Mouse (Mus musculus): Measurements from ENCODE around the gene Bik. TPM values are rescaled to one million over a fixed set of nuclear protein-coding genes. Genes with fewer than 3 reads are reported as not detected.
"Not testable (repeated sequence)": the region's sequence is repeated elsewhere in the genome, so short reads cannot be mapped to it uniquely, and the experiment has no call there.

Gene Bik
- polyA plus RNA-seq, 1 experiment from 2014 or later: 2.2 TPM

DNA sequence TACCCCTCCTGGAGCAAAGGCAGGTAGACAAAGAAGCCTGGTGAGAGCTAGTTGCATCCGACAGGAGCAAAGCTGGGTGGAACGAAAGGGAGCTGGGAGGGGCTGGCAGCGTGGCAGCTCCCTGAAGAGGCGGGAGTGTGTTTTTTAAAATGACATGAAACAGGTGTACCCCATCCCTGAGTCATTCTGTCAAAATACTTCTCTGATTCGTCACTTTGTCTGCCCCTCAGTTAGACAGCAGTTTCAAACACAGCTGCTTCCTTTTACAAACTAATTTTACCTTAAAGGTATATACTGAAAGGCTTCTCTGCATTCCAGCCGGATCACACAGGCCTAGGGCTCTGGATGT is 32.1 kb upstream of the Bik start:
- no peaks in the 10 kb centered on the region for H3K27me3 ChIP-seq (replicated peaks)
- no peak overlapping the region for H3K9ac ChIP-seq
- H3K4me3 ChIP-seq: no peak overlapping the region
- ATAC-seq: no peak
- H3K36me3 ChIP-seq: peaks cover 19% of the 10 kb centered on the region
- no peaks in the 10 kb centered on the region for H3K9me3 ChIP-seq (replicated peaks)
- 69% methylated on average over 6 of the region's 6 CpGs for WGBS (ENCODE audit: insufficient replicate concordance)
- peaks cover 25% of the 10 kb centered on the region for H3K4me1 ChIP-seq
- no peak overlapping the region for H3K27ac ChIP-seq
- no peak overlapping the region for H3K4me2 ChIP-seq

- WGBS (ENCODE audit: insufficient replicate concordance): 59% methylated on average over 3 of the region's 3 CpGs
- Histone ChIP-seq H3K27me3 (replicated peaks) (no peaks in the 10 kb centered on the region), H3K4me2 (no peak overlapping the region), H3K4me3 (no peak overlapping the region), H3K9me3 (replicated peaks) (no peaks in the 10 kb centered on the region), H3K36me3 (peaks cover 19% of the 10 kb centered on the region), H3K4me1 (peaks cover 25% of the 10 kb centered on the region), H3K27ac (peak overlapping the region; percentile 43; the same call in 1 of the 2 replicates), H3K9ac (no peak overlapping the region)
- no peak for ATAC-seq
Measured at GRCm38 (mm10) chr15:83495195-83495594, 31.5 kb upstream of the Bik start.

GRCm38 (mm10) chr15:83495787-83496367 is 30.8 kb upstream of the Bik start:
- Histone ChIP-seq H3K4me3 (peak overlapping the region; percentile 42), H3K27ac (peak overlapping the region; percentile 60), H3K9me3 (replicated peaks) (no peaks in the 10 kb centered on the region), H3K4me1 (peaks cover 25% of the 10 kb centered on the region), H3K36me3 (peaks cover 19% of the 10 kb centered on the region), H3K27me3 (replicated peaks) (no peaks in the 10 kb centered on the region), H3K9ac (peak overlapping the region; percentile 49), H3K4me2 (peak overlapping the region; percentile 60)
- ATAC-seq: peak; percentile 79
- WGBS (ENCODE audit: insufficient replicate concordance): 51% methylated on average over 22 of the region's 22 CpGs

DNA sequence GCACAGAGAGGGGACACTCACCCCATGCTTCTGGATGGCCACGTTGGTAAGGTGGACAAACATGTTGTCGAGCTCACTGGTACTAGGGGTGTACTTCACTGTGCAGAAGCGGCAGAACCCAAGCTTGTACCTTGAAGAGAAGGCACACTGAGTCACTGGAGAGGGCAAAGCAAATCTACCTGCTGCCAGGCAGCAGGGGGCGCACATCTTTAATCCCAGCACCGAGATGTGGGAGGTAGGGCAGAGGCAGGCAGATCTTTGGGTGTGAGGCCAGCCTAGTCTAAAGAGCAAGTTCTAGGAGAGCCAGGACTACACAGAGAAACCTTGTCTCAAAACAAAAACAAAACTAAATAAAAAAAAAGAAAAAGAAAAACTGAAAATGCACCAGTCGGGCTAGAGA is 29.4 kb upstream of the Bik start:
- Histone ChIP-seq H3K36me3 (peaks cover 19% of the 10 kb centered on the region), H3K9me3 (replicated peaks) (no peaks in the 10 kb centered on the region), H3K9ac (no peak overlapping the region), H3K4me1 (peaks cover 25% of the 10 kb centered on the region), H3K27ac (no peak overlapping the region), H3K4me3 (no peak overlapping the region), H3K27me3 (replicated peaks) (no peaks in the 10 kb centered on the region), H3K4me2 (no peak overlapping the region)
- WGBS (ENCODE audit: insufficient replicate concordance): 80% methylated on average over 6 of the region's 6 CpGs
- ATAC-seq: no peak

DNA sequence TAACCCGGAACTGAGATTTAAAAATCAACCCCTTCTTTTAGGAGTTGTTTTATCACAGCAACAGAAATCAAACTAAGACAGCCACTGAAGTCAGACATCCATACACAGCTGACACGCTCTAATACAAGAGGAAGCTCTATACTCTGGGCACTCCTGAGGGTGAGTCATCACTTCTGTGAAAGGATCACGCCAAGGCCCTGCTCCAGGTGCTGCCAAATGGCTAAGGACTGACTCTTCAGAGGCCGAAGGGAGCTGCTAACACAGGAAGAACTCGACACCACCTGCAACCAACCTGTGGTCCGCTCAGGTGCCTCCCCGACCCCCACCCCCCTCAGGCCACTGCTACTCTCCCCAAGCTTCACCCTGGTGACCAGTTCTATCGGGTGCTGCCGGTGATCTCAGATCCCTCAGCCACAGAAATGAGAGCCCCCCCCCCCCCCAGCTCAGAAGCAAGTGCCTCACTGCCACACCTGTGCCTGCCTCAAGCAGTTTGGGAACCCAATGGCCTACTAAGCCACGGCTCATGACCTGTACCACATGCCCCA is 27.4 kb upstream of the Bik start:
- peaks cover 23% of the 10 kb centered on the region for H3K4me1 ChIP-seq
- H3K9ac ChIP-seq: no peak overlapping the region

GRCm38 (mm10) chr15:83500352-83500751 is 26.3 kb upstream of the Bik start:
- H3K4me1 ChIP-seq: peaks cover 12% of the 10 kb centered on the region
- 41% methylated on average over 3 of the region's 3 CpGs for WGBS (ENCODE audit: insufficient replicate concordance)
- H3K4me3 ChIP-seq: no peak overlapping the region
- H3K27me3 ChIP-seq (replicated peaks): no peaks in the 10 kb centered on the region
- peaks cover 19% of the 10 kb centered on the region for H3K36me3 ChIP-seq
- no peak overlapping the region for H3K27ac ChIP-seq
- no peak overlapping the region for H3K9ac ChIP-seq
- no peaks in the 10 kb centered on the region for H3K9me3 ChIP-seq (replicated peaks)
- H3K4me2 ChIP-seq: no peak overlapping the region
- no peak for ATAC-seq

More for the DNA sequence above, 27.4 kb upstream of the Bik start:
- 75% methylated on average over 10 of the region's 10 CpGs for WGBS (ENCODE audit: insufficient replicate concordance)
- ATAC-seq: no peak
- Histone ChIP-seq H3K27ac (no peak overlapping the region), H3K4me3 (no peak overlapping the region), H3K36me3 (peaks cover 19% of the 10 kb centered on the region), H3K27me3 (replicated peaks) (no peaks in the 10 kb centered on the region), H3K9me3 (replicated peaks) (no peaks in the 10 kb centered on the region), H3K4me2 (no peak overlapping the region)

DNA sequence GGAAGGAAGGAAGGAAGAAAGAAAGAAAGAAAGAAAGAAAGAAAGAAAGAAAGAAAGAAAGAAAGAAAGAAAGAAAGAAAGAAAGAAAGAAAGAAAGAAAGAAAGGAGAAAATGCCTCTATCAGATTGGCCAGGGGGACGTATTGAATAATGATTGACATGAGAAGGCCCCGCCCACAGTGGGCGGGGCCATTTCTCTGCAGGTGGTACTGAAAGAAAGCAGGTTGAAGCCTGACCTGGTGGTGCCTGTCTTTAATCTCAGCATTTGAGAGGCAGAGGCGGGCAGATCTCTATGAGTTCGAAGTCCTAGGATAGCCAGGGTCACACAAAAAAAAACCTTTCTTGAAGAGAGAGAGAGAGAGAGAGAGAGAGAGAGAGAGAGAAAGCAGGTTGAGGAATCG is 25.2 kb upstream of the Bik start:
- peaks cover 17% of the 10 kb centered on the region for H3K36me3 ChIP-seq
- H3K27me3 ChIP-seq (replicated peaks); ATAC-seq; H3K27ac ChIP-seq; H3K9ac ChIP-seq; H3K9me3 ChIP-seq (replicated peaks); H3K4me1 ChIP-seq; H3K4me3 ChIP-seq; H3K4me2 ChIP-seq: not testable (repeated sequence)
- 42% methylated on average over 6 of the region's 6 CpGs for WGBS (ENCODE audit: insufficient replicate concordance)

DNA sequence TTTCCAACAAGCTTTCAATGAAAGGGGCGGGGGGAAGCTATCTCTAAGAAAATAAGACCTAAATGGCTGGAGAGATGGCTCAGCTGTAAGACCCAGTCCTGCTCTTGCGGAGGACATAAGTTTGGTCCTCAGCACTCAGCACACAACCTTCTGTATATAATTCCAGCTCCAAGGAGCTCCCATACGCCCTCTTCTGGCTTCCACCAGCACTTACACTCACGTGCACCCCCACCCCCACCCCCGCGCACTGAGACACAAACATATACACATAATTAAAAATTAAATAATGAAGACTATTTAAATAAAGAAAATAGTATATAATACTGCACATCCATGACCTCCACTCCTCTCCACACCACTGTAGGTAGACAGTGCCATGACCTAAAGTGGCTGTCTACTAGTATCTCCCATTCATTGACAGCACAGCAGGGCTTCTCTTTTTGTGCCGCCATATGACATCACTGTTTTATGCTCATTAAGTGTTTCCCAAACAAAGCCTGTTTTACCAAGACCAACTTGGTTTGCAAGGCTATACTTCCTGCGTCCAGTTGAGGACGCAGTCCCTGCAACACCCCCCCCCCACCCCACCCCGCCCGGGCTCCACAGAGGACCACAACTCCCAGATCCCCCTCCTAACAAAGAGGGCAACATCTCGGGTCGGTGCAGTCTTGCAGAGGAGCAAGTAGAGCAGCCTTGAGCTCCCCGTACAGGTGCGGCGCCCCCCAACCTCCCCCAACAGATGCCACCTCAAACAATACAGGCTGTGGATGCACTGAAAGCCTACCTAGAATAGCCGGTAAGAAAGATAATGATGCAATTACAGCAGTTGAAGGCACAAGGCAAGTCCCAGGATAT is 16.5 kb upstream of the Bik start:
- Histone ChIP-seq H3K9ac (peak overlapping the region; percentile 70), H3K36me3 (no peaks in the 10 kb centered on the region), H3K4me1 (peaks cover 14% of the 10 kb centered on the region), H3K27ac (no peak overlapping the region; the same call in 1 of the 2 replicates), H3K27me3 (replicated peaks) (peaks cover 25% of the 10 kb centered on the region; the same call in 1 of the 2 replicates), H3K9me3 (replicated peaks) (no peaks in the 10 kb centered on the region), H3K4me3 (peak overlapping the region; percentile 61), H3K4me2 (peak overlapping the region; percentile 92)
- 24% methylated on average over 17 of the region's 17 CpGs for WGBS (ENCODE audit: insufficient replicate concordance)
- peak; percentile 54 for ATAC-seq

DNA sequence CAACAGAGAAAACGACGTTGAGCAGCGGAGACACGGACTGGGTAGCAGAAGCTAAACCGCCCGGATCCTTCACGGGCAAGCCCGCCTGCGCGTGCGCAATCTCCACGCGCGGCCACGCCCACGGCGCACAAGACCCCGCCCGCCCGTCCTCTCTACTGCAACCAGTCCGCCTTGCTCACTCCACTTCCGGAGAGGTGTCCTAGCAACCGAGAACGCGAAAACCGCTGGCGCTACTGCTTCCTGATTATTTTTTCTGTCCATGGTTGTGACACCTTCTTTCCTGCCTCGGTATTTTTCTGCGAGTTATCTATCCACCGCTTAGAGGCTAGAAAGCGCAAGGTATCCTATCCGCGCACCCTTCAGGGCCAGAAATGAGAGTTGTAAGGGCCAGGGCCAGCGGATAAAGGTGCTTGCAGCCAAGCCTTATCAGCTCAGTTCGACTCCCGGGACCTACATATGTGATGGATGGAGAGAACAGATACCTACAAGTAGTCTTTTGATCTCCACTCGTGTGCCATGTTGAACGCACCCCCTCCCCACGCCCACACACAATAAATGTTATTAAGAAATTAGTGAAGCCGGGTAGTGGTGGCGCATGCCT is 15.8 kb upstream of the Bik start, which contains the start of gene Ttll1:
TSS of gene Ttll1 (minus strand) at position 89 of the 601 bp plus-strand sequence.
- H3K4me1 ChIP-seq: peaks cover 14% of the 10 kb centered on the region
- peak within 1 kb of the TSS; percentile 70 for H3K9ac ChIP-seq
- no peaks in the 10 kb centered on the region for H3K36me3 ChIP-seq
- H3K27ac ChIP-seq: no peak within 1 kb of the TSS; the same call in 1 of the 2 replicates
- H3K4me2 ChIP-seq: peak within 1 kb of the TSS; percentile 92
- no peaks in the 10 kb centered on the region for H3K9me3 ChIP-seq (replicated peaks)
- 7% methylated on average over 41 of the region's 41 CpGs for WGBS (ENCODE audit: insufficient replicate concordance)
- ATAC-seq: peak; percentile 92
- H3K27me3 ChIP-seq (replicated peaks): peaks cover 25% of the 10 kb centered on the region; the same call in 1 of the 2 replicates
- peak within 1 kb of the TSS; percentile 61 for H3K4me3 ChIP-seq

DNA sequence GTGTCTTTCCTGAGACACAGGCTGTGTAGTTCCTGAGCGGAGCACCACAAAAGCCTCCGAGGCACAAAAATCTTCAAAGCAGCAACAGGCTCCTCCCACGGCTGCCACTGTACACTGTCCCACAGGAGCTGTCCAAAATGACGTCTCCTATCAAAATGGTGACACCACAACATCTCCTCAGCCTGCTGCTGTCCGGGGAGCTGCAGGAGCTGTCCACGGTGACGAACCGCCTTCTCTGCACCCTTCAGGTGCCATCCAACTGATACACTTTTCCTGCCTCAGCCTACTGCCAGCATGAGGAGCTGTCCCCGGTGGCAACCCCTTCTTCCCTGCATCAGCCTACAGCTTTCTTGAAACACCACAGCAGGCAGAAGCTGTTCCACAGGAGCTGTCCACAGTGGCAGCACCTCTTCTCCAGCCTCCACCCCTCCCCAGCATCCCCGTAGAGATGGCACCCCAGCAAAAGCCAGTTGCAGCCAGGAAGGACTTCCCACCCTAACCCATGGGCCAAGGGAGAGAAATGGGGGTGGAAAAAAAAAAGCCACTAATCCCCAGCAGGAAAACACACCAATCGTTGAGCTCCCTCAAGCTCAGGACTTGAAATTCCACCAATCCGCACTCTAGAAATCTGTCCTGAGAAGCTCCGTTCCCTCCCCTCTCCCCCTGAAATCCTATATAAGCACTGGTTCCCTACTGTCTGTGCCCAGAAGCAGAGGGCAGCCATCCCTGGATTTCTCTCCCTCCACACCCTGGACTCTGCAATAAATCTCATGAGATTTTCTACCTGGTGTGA is 14.0 kb upstream of the Bik start:
- Histone ChIP-seq H3K36me3 (no peaks in the 10 kb centered on the region), H3K9me3 (replicated peaks) (no peaks in the 10 kb centered on the region), H3K4me1 (peaks cover 14% of the 10 kb centered on the region), H3K27ac (no peak overlapping the region), H3K4me2 (no peak overlapping the region), H3K4me3 (no peak overlapping the region), H3K9ac (no peak overlapping the region), H3K27me3 (replicated peaks) (peaks cover 25% of the 10 kb centered on the region; the same call in 1 of the 2 replicates)
- ATAC-seq: no peak
- WGBS (ENCODE audit: insufficient replicate concordance): 49% methylated on average over 13 of the region's 13 CpGs

- peaks cover 17% of the 10 kb centered on the region for H3K4me1 ChIP-seq
- WGBS (ENCODE audit: insufficient replicate concordance): 59% methylated on average over 5 of the region's 5 CpGs
- H3K9ac ChIP-seq: no peak overlapping the region
- no peak overlapping the region for H3K27ac ChIP-seq
- no peaks in the 10 kb centered on the region for H3K36me3 ChIP-seq
- H3K4me2 ChIP-seq: no peak overlapping the region
- H3K27me3 ChIP-seq (replicated peaks): peaks cover 40% of the 10 kb centered on the region; the same call in 1 of the 2 replicates
- no peaks in the 10 kb centered on the region for H3K9me3 ChIP-seq (replicated peaks)
- ATAC-seq: no peak
- H3K4me3 ChIP-seq: no peak overlapping the region
Measured at GRCm38 (mm10) chr15:83515018-83515417, 11.6 kb upstream of the Bik start.
